Mouse (Mus musculus) lung, adult 18-20 months (tissue): Measurements from ENCODE around the gene Cgnl1.

Source experiments
- DNase-seq, 2 experiments: peaks; one replicate each; pipeline ENCODE4 v3.0.0; 2022; ENCODE audit warnings: mixed read lengths in 2 of 2

Gene Cgnl1

DNA sequence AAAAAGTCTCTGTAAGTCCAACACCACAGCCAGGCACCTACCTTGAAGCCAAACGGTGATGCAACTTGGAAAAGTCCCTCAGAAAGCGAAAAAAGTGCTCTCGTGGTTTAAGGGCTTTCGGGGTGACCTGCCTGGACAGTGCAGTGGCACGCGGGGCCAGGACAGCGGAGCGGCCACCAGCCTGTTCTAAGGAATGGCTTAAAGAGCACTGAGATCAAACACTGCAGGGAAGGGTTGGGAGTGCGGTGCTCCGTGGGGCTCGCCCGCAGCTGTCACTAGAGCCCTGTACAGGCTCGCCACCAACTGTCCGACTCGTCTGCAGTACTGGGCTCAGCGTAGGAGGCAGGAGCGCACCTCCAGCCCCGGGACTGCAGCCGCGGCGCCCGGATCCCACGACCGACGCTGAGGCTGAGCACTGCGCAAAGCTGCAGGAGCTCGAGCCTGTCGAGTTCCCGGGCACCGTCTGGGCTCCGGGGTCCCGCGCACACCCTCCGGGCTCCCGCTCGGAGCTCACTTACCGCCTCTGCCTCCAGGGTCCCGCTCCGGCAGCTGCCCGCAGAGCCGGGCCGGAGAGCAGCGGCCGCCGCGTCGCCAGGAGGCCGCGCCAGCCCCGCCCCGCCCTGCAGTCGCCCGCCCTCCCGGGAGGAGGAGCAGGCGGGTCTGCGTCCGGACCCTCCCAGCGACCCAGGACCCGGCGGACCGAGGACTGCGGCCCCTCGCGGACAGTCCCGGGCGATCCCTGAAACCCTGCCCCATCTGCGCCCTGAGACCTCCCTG is at the start of gene Cgnl1:
Cgnl1 (minus strand) TSS at position 612 of the 777 bp plus-strand sequence.
- DNase-seq = peak; percentile 75 to 82

DNA sequence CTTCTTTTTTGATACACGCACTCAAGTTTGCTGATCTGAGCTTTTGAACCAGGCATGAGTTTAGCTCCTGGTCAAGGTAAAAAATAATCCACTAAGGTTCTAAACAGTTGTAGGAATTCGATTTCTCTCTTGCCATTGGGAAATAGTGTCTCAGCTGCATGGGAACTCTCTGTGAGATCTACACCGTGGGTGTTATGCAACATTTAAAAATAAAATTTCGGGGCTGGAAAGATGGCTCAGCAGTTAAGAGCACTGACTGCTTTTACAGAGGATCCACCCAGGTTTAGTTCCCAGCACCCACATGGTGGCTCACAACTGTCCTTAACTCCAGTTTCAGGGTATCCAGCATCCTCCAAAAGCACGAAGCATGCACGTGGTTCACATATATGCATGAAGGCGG is 47.1 kb upstream of the Cgnl1 start:
- no peak for DNase-seq

DNA sequence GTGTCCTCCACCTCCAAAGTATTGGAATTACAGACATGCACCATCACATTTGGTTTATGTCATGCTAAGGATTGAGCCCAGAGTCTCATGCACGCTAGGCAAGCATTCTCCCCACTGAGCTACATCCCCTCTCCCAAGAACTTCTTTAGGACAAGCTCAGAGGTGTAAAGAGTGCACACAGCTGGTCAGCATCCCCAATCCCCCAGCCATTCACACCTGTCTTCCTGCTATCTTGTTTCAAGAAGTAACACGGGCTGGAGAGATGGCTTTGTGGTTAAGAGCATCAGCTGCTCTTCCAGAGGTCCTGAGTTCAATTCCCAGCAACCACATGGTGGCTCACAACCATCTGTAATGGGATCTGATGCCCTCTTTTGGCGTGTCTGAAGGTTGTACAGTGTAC is 44.7 kb upstream of the Cgnl1 start:
- no peak for DNase-seq

DNA sequence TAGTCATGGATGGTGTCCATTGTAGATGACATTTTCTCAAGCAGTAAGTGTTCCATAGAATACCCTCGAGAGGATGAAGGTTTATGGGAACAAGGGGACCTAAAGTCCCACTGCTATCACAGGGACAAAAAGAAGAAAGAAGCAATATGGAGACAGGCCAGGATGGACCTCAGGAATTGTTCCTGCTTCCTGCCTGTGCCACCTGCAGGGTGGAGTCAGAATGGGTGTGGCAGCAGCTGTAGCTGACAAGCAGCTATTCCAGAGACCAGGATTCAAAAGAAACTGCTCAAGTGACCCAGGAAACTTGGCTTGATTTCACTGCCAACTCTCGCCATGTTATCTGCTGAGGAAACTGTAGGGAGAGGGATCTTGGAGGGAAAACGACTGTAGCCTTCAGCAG is 42.2 kb upstream of the Cgnl1 start:
- no peak for DNase-seq

DNA sequence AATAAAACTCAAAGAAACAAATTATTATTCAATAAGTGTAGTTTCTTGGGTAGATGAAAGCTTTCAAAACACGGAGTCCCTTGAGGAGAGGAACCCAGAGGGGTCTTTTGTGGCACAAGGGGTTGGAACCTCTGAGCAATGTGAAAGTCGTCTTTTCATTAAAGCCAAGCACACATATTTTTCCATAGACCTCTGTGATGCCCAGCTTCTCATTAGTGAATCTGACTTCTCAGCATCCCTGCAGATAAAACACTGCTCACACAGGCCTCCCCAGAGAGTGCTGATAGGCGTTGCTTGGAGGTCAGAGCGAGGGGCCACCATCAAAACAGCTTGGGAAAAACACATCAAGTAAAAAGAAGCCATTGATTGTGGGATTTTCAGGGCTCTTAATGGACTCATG is 41.5 kb upstream of the Cgnl1 start:
- no peak for DNase-seq

DNA sequence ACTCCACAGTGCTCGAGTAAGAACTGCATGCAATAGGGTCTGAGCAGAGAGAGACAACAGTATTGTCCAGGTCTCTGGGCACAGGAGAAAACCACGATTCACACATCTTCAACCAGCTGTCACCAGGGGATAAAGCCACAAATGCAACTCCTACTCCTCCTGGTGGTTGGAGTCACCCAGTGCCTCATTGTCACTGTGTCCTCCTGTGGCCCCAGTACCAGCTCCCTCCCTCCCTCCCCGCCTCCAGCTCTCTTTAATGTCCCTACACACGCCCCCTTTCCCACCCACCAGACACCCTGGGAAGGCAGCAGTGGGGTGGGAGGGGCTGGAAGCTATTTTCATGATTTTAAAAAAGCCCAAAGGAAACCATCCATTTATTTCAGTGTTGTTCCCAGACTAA is 41.0 kb upstream of the Cgnl1 start:
- no peak for DNase-seq

DNA sequence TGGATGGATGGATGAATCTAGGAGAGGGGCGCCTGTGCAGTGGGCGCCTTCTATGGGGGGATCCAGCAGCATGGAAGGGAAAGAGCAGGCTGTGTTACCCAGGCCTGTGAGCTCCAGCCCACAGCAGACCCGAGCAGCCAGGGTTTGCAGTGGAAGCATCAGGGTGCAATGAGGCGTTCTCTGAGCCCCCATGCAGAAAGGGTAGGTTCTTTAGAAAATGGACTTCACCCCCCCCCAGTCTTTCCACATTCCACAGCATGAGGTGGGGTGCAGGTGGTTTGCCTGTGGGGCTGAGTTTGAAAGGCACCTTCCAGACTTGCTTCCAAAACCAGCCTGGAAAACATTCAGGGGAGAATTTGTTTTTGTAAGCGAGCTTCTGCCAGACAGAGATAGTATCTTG is 40.0 kb upstream of the Cgnl1 start:
- no peak for DNase-seq

DNA sequence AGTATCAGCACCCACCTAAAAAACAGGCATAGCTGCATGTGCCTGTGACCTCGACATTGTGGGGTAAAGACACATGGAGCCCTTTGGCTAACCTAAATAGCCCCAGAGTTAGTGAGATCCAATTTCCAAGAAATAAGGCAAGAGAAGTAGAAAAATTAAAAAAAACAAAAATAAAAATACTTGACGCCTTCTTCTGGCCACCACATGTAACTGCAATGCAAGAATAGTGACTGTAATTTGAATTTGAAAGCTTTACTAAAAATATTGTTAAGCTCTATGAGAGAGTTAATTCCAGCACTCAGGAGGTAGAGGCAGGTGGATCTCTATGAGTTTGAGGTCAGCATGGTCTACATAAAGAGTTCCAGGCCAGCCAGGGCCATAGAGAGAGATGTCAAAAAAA is 39.3 kb upstream of the Cgnl1 start:
- no peak for DNase-seq

DNA sequence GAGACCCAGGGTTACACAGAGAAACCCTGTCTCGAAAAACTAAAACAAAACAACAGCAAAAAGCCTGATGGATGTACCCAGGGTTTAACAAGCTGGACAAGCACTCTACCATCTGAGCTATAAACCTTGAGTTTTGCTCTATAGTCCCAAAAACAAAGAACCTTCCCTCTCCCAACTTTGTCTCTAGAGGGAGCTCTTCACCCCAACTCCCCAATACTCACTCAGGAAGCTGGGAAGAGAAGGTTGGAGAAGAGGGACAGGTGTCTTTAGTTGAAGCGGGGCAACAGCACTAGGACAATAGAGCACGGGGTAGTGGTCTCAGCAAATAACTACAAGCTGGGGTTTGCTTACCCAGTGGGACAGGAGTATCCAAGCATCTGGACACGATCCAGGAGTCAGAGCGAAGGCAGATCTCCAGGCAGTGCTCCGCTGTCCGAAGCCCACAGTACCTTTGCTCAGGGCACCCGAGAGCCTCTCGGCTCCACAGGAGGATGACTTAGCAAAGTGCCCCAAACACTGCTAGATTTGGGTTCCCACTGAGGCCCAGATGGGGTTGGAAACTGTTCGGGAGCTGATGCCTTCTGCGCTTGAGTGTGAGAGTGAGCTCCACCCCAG is 37.3 kb upstream of the Cgnl1 start:
- DNase-seq = no peak

DNA sequence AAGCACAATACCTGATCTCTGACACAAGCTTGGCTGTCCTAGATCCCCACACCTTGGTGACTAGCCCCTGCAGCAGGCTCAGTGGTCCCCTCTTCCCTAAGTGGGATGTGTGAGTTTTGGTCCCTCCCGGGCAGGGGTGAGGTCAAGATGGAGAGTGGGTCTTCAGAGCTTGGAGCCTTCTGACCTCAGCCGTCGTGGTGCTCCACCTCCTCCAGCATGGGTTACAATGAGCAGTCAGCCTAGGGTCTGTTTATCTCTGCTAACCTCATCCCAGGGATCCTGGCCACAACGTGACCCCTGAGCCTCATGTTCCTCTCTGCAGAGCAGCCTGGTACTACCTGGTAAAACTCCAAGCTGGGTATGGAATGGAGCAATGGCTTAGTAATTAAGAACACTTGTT is 36.4 kb upstream of the Cgnl1 start:
- DNase-seq = no peak

DNA sequence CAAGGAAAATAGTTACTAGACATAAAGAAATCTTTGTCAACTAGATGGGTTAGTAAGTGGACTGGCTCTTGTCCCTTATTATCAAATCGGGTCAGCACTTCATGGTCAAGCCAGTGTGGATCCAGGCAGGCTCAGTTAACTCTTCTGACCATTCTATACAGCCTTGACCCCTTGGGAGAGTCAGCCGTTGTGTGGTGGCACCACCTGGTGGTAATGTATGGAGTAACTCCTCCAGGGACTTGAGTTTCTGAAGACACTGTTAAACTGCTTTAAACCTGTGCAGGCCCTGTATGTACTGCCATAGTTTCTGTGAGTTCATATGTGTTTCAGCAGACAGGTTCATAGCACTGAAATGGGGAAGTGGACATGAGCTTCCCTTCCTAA is 35.0 kb upstream of the Cgnl1 start:
- peak; percentile 69 to 79 for DNase-seq

DNA sequence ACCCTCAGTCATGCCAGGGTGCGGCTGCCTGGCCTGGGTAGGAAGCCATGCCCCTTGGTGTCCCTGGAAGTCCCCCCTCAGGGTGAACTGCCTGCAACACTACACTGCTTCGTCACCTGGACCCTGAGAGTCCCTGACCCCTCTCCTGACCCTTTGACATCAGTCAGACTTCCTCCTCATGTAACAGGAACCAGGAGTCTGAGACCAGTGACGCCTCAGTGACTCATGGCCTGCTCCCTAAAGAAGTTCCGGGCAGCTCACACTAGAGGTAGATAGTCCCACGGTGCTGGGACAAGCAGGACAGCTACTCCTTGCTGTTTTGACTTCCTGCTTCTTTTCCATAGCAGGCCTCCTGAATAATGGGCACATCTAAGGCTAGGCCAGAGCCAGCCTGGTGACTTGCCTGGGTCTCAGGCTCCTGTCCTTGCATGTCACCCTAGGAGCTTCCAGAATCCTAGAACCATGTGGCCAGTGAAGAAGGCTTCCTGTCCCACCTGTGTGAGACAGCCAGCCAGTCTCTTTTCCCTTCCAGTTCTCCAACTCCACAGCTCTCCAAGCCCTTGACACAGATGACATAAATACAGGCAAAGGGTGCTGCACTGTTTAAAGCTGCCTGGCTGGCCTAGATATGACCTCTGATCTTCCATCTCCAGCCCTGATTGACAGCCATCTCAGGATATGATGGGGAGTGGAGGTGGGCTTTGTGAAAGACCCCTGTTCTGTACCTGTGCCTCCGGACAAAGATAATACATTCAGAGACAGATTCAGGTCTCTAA is 34.4 kb upstream of the Cgnl1 start:
- DNase-seq = no peak

DNA sequence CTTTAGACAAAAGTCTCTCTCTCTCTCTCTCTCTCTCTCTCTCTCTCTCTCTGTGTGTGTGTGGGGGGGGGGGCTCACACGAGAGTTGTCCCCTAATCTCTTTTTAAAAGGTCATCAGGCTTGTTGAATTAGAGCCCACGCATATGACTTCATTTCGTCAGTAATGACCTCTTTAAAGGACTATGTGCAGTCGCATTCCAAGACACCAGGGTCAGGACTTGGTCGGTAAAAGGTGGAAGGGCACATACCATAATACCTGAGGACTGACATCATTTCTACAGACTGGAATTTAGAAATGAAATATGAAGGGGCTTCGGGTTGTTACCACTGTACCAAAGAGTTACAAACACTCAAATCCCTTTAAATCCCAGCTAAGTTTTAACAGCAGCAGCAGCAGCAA is 32.7 kb upstream of the Cgnl1 start:
- no peak for DNase-seq

DNA sequence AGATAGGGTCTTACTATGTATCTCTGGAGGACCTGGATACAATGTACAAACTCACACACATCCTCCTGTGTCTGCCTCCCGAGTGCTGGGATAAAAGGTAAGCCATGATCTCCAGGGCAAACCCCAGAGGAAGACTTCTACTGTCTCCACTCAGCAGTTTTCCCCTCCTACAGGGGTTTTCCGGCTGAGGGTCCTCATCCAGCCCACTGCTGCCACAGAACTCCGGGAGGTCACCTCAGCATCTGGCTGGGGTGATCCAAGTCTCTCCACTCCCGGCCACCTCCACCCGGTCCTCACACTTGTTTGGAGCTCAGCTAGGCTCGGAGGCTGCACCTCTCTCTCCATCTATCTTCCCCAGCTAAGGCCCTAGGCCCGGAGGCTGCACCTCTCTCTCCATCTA is 31.9 kb upstream of the Cgnl1 start:
- DNase-seq = no peak

DNA sequence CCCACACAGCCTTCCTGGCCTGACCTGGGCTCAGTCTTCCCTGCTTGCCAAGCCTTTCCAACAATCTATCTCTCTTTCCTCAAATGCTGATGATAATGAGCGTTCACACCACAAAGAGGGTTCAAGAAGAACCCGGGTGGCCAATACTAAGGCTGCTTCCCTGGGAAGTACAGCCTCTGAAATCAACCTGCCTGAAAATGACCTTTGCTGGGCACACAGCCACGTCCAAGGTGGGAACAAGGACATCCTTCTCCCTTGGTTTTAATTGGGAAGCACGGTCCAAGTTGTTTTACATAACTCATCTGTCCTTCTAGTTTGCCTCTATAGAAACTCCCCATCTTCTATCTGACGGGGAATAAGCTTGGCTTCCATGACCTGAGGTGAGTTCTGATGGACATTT is 28.2 kb upstream of the Cgnl1 start:
- no peak for DNase-seq

DNA sequence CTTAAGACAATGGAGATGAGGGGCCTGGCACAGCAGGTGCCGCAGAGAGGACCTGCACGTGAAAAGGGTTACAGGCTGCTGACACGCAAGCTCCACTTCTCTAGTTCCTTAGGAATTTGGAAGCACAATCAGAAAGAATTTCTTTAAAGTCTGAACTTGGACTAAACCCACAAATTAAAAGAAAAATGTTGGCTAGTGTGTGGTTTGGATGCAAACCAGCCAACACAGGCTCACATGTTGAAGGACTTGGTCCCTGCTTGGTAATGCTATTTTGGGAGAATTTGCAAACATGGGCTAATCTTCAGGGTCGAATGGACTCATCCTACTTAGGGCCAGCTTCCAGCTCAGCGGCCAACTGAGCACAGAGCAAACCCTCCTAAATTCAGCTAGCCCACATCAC is 26.8 kb upstream of the Cgnl1 start:
- no peak for DNase-seq

DNA sequence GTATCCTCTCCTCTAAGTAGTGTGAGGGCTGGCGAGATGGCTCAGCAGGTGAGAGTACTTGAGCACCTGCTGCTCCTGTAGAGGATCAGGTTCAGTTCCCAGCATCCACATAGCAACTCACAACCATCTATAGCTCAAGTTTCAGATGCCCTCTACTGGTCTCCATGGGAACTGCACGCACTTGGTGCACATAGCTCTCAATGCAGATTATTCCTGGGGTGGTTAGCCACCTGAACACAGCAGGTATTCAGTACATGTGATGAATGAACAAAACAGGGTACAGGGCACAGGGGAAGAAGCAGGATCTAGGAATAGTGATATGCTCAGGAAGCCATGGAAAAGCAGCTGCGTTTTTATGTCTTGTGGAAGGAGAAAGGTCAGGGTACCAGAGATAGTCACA is 6.0 kb upstream of the Cgnl1 start:
- no peak for DNase-seq

DNA sequence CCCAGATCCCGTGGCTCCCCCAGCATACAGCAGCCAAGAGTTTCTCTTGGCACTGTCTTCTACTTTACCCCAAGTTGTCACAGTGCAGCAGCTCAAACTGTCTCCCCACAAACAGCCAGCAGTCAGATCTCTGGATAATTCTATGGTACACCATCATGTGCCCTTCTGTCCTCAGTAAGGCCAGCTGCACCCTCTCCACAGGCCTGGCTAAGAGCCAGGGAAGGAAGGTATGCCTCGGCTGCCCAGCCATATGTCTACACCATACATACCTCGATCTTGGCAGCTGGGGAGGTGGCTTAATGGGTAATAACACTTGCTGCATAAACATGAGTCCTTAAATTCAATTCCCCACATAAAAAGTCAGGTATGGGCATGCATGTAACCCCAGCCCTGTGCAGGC is 4.9 kb upstream of the Cgnl1 start:
- no peak for DNase-seq

DNA sequence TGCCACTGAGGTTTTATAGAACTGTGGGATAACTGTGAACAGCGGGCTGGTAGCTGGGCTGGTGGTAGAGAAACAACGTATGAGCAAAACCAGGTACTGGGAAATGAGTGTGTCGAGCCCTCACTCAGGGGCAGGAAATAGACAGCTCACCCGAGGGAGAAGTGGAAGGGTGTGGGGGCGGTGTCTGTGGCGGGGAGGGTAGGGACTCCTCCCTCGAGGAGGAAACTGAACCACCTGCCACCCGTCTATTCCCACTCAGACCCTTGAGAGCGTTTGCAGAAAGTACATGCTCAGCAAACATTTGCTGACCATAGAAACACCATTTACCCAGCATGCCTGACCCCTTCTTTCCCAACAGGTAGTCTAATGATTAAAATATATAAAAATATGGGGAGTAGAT is 2.2 kb upstream of the Cgnl1 start:
- peak in 1 of 2 experiments; percentile 19 for DNase-seq

DNA sequence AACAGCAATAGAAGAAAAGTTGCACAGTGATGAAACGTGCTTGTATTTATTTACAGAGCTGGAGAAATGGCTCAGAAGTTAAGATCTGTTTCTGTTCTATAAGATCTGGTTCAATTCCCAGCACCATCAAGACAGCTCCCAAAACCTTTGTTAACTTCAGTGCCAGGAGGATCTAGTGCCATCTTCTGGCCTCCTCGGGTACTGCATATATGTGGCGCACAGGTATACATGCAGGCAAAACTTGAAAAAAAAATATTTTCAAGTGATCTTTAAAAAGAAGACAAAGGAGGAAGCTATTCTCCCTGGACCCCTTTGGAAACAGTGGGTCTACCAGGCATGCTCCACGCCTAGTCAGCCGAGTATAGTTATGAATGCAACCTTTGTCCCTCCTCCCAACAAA is 936 bp upstream of the Cgnl1 start:
- DNase-seq = peak; percentile 58 to 66

DNA sequence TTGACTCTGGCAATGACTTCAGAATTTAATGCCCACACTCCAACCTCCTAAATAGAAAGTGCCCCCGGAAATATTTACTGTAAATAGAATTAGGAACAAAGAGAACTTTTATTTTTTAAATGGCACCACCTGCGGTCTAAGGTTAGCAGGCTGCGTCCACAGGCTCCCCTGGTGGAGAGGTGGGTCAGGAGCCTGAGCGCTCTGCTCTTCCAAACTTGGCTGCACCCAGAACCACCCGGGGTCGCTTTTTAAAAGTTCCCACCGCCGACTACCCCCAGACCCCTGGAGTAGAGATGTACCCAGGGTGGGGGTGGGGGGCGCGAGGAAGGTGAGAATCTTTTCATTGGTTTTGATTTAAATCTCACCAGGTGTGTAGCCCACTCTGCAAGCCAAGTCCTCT is 918 bp downstream of the Cgnl1 start:
- no peak for DNase-seq

DNA sequence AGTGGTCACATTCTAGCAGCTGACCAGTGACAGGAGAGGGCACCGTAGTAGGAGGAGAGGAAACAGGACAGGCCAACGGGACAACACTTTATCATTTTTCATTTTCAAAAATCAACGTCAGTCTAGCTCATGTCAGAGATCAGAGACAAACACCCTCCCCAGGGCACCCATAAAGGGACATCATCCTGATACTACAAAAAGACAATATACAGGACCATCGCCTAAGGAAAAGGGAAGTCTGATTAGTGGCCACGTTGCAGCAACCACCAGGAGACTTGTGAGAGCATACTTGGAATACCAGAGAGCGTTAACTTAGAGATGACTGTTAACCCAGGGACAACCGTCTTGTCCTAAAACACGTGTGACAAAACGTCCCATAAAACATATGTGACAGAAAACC is 1.7 kb downstream of the Cgnl1 start:
- DNase-seq = no peak

DNA sequence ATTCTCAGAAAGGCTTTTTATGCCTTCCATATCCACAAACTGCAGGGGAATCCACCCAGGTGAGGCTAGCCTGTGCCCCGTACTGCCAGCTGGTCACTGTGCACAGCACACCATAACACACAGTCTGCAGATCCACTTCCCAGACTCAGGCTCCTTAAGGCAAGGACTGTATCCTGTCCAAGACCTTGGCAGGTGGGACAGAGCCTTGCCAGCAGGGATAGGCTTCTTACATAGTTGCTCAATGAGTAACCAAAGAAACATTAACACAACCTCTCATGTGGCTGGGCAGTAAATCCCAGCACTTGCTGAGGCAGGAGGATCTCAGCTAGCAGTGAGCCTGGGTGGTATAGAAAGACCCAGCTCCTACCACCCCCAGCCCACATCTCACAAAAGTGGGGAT is 3.3 kb downstream of the Cgnl1 start:
- no peak for DNase-seq

DNA sequence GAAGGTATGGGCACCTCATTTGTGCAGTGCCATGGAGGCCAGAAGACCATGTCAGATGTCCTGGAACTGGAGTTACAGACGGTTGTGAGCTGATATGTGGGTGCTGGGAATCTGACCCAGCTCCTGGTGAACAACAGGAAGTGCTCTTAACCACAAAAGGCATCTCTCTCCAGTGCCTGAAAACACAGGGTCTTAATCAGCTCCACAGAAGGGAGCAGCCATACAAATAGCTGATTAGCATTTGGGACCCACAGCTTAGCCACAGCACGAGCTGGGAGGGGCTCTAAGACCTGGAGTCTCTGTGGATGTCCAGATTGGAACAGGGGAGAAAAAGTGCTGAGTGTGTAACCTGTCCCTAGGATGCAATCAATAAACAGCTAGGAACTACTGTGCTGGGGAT is 4.5 kb downstream of the Cgnl1 start:
- no peak for DNase-seq
